Mouse (Mus musculus) hindbrain, embryonic 15.5 days (tissue): ENCODE measurements at regions not wholly inside any gene's neighbourhood (a gene's known extent, or its start where the extent isn't known, plus 50 kb on each side); places are given as distances from the start of the nearest gene placed in this dataset.

Experiments used
- ATAC-seq: fragments of 200-750 bp; cut with Nextera tagmentation; 2 replicates; pipeline ENCODE4 v1.8.0; 2017; ENCODE audit warnings: low read depth, moderate number of reproducible peaks, moderate TSS enrichment; ENCODE audit not compliant: low FRiP score
- H3K27ac ChIP-seq: fragments of 300-500 bp; sonication (generic); replicated peaks from 2 replicates; pipeline ENCODE4 v1.5.1; 2015; ENCODE audit warnings: mild to moderate bottlenecking, inconsistent platforms
- H3K27me3 ChIP-seq: fragments of 300-500 bp; sonication (generic); 2 replicates; pipeline ENCODE4 v1.6.1; 2015; ENCODE audit warnings: control low read depth, inconsistent platforms
- H3K36me3 ChIP-seq: fragments of 300-500 bp; sonication (generic); 2 replicates; pipeline ENCODE4 v1.6.1; 2015; ENCODE audit warnings: control low read depth, inconsistent platforms
- H3K4me1 ChIP-seq: fragments of 300-500 bp; sonication (generic); replicated peaks from 2 replicates; pipeline ENCODE4 v1.6.1; 2015; ENCODE audit warnings: control low read depth, inconsistent platforms
- H3K4me2 ChIP-seq: fragments of 300-500 bp; sonication (generic); 2 replicates; pipeline ENCODE4 v1.6.1; 2015; ENCODE audit warnings: moderate library complexity, mild to moderate bottlenecking, inconsistent platforms
- H3K4me3 ChIP-seq: fragments of 300-500 bp; sonication (generic); 2 replicates; pipeline ENCODE4 v1.5.1; 2015; ENCODE audit warnings: mild to moderate bottlenecking, inconsistent platforms
- H3K9ac ChIP-seq: fragments of 300-500 bp; sonication (generic); 2 replicates; pipeline ENCODE4 v1.6.1; 2015; ENCODE audit warnings: inconsistent platforms
- H3K9me3 ChIP-seq: fragments of 300-500 bp; sonication (generic); 2 replicates; pipeline ENCODE4 v1.6.1; 2016; ENCODE audit warnings: control low read depth, inconsistent platforms
- WGBS: fragments of 180-500 bp; shearing (Covaris S2); methylation state at CpG from one replicate; pipeline ENCODE4 v1.1.7; 2015; 5-methylcytosine and 5-hydroxymethylcytosine counted together

DNA sequence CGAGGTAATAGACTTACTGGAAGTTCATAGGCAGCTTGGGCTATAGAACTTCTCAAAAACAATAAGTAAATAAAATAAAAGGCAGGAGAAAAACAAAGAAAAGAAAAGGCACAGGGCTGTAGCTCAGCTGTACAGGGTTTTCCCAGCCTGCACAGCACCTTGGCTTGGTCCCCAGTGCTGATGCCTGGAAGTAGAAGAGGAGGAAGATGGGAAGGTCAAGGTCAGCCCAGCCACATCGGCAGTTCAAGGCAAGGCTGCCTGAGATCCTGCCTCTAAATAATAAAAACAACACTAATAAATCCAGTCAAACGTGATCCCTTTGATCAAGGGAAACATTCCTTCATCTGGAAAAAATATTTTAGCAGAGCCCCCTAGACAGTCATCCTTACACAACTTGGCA lies 103.1 kb downstream of the Cenpf start:
- no peak overlapping the region for H3K4me2 ChIP-seq
- H3K4me1 ChIP-seq, result no peaks in the 10 kb centered on the region
- no peaks in the 10 kb centered on the region for H3K9me3 ChIP-seq
- H3K27me3 ChIP-seq, result no peaks in the 10 kb centered on the region
- ATAC-seq, result no peak
- H3K27ac ChIP-seq, result no peak overlapping the region
- H3K9ac ChIP-seq, result no peak overlapping the region
- no peaks in the 10 kb centered on the region for H3K36me3 ChIP-seq
- 83% methylated on average over 3 of the region's 3 CpGs for WGBS
- no peak overlapping the region for H3K4me3 ChIP-seq

DNA sequence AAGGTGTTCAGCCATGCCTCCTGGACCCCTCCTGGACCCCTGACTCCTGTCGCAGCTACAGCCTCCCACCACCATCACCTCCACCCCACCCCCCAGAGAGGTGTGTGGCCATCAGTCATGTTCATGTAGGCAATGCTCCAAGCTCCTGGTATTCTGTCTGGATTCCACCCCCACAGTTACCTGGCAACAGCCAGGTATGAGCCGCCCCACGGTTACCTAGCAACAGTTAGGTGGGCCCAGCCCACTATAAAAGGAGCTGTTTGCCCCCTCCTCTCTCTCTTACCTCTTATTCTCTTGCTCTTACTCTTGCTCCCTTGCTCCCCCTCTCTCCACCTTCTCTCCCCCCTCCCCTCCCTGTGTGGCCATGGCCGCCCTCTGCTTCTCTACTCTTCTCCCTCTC lies 106.5 kb downstream of the Cenpf start:
- no peak for ATAC-seq
- H3K27me3 ChIP-seq, result no peaks in the 10 kb centered on the region
- no peaks in the 10 kb centered on the region for H3K36me3 ChIP-seq
- H3K9ac ChIP-seq, result no peak overlapping the region
- no peak overlapping the region for H3K27ac ChIP-seq
- H3K4me3 ChIP-seq, result no peak overlapping the region
- no peak overlapping the region for H3K4me2 ChIP-seq
- 96% methylated on average over 4 of the region's 4 CpGs for WGBS
- no peaks in the 10 kb centered on the region for H3K9me3 ChIP-seq
- H3K4me1 ChIP-seq, result 0 out of 2 replicates have a peak, but pooled peaks cover 4% of the 10 kb centered on the region

DNA sequence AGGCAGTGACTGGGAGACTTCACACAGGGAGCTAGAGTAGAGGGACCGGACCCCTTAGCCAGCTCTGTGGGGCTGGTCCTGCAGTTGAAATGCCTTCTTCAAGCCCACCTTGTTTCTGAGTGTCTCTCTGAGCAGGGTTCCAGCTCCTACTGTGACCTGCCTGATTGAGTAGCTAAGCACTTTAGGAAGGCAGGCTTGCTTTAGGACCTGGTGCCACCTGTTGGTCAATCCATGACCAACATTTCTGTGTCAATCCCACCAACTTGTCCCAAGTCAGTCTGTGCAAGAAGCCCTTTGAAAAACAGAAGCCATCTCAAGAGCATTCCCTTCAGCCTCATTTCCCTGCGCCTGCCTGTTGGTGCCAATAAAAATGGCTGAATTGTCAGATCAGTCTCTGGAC lies 108.5 kb downstream of the Cenpf start:
- Histone ChIP-seq H3K9me3 (no peaks in the 10 kb centered on the region), H3K4me1 (0 out of 2 replicates have a peak, but pooled peaks cover 4% of the 10 kb centered on the region), H3K27ac (no peak overlapping the region), H3K4me3 (no peak overlapping the region), H3K27me3 (no peaks in the 10 kb centered on the region), H3K4me2 (no peak overlapping the region), H3K36me3 (no peaks in the 10 kb centered on the region), H3K9ac (no peak overlapping the region)
- WGBS, result 68% methylated on average over 2 of the region's 2 CpGs
- peak; percentile 42; the same call in 1 of the 2 replicates for ATAC-seq

DNA sequence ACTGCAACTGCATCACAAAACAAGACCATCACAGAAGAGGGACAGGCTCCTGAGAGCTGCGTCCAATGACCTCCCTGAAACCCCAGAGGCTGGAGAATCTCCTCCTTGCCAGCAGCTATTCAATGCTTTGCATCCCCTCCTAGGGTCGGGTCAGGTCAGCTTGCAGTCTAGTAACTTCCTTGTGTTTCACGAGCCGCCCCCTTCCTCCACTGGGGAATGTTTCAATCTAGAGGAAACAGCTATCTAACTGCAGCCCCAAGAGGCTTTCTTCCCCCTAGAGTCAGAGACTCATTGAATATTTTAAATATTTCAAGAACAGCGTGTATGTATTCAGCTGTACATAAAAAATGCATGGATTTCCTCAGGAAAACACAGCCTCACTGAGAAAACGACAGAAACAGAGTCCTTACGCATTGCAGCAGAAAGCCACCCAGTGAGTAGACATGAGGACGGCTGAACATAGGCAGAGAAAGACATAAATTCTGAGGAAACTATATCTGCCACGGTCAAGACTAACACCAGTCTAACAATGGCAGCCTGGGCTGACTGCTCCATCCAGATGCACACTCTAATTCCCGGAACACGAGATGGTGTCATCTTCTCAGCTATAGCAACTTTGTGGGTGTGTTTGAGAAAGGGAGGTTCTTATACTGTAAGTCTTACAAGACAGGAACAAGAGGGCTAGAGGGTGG lies 111.4 kb downstream of the Cenpf start:
- no peaks in the 10 kb centered on the region for H3K27me3 ChIP-seq
- no peaks in the 10 kb centered on the region for H3K36me3 ChIP-seq
- H3K9me3 ChIP-seq, result no peaks in the 10 kb centered on the region
- H3K4me1 ChIP-seq, result 0 out of 2 replicates have a peak, but pooled peaks cover 4% of the 10 kb centered on the region
- WGBS, result 61% methylated on average over 11 of the region's 11 CpGs
- no peak overlapping the region for H3K4me2 ChIP-seq
- H3K9ac ChIP-seq, result no peak overlapping the region
- no peak overlapping the region for H3K4me3 ChIP-seq
- no peak for ATAC-seq
- H3K27ac ChIP-seq, result no peak overlapping the region

DNA sequence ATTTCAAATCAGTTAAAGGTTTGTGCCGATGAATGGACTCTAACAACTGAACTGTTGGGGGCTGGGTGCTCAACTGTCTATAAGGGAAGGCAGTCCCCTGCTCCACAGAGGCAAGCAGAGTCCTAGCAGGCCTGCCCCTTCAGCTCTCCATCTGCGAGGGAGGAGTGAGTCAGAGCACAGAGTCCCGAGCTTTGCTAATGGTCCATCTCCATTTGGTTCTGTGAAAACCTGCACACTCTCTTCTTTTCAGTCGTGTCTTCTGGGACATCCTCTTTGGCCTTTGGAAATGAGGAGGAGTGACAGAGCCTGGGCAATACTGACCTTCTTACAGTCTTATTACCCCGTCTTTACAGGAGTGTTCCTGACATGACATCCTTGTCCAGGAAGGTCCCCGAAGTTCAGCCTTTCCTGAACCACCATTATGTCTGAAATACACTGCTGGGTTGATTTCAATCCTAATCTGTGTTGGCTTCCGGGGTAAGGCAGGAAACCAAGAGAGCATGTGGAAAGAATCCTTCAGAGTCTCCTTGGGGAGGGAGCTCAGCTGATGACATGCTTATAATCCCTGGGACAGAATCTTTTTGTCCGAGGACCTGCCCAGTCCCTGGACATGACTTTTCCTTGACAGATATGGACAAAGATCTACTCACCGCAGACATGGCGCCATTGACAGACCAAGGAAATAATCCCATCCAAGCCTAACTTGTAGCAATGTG lies 112.2 kb downstream of the Cenpf start:
- Histone ChIP-seq H3K4me3 (no peak overlapping the region), H3K27ac (no peak overlapping the region), H3K27me3 (no peaks in the 10 kb centered on the region), H3K4me2 (no peak overlapping the region), H3K36me3 (no peaks in the 10 kb centered on the region), H3K9me3 (no peaks in the 10 kb centered on the region), H3K4me1 (0 out of 2 replicates have a peak, but pooled peaks cover 4% of the 10 kb centered on the region), H3K9ac (no peak overlapping the region)
- 92% methylated on average over 10 of the region's 10 CpGs for WGBS
- ATAC-seq, result no peak

DNA sequence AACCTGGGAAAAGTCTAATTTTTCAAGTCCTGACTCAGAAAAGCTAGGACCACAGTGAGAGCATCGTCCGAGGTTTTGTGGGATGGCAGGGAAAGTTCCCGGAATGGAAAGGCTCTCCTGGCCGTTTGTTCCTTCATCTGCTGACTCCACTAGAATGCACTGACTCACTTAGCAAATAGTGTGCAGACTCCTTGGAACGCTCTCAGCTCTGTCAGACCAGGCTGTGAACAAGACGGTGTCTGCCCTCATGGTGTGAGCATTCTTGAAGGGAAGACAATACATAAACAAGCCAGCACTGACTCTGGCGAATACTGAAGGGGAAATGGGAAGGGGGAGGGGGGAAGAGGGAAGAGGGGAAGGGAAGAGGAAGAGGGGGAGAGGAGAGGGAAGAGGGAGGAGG lies 121.4 kb downstream of the Cenpf start:
- H3K9me3 ChIP-seq, result no peaks in the 10 kb centered on the region
- H3K4me3 ChIP-seq, result no peak overlapping the region
- H3K36me3 ChIP-seq, result no peaks in the 10 kb centered on the region
- H3K27ac ChIP-seq, result no peak overlapping the region
- H3K4me1 ChIP-seq, result no peaks in the 10 kb centered on the region
- WGBS, result 46% methylated on average over 7 of the region's 7 CpGs
- H3K9ac ChIP-seq, result no peak overlapping the region
- H3K27me3 ChIP-seq, result no peaks in the 10 kb centered on the region
- no peak overlapping the region for H3K4me2 ChIP-seq
- no peak for ATAC-seq

DNA sequence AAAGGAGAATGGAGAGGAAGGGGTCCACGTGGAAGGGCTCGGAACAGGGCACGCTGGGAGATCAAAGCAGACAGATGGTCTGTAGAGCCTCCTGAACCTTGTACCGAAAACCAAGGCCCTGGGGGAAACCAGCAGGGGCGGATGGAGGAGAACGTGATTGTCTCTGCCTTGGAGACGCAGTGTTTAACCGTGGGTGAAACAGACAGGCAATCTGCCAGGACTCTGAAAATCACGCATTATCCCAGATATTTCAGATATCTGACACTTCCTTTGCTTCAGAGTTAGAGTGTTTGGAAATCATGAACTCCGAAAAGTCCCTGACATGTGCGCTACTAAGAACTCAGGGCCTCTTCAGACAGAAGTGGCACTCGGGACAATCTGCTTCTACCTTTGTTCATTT lies 126.1 kb downstream of the Cenpf start:
- no peaks in the 10 kb centered on the region for H3K36me3 ChIP-seq
- no peak for ATAC-seq
- H3K4me1 ChIP-seq, result no peaks in the 10 kb centered on the region
- WGBS, result 78% methylated on average over 12 of the region's 12 CpGs
- H3K27me3 ChIP-seq, result no peaks in the 10 kb centered on the region
- H3K27ac ChIP-seq, result no peak overlapping the region
- H3K4me2 ChIP-seq, result no peak overlapping the region
- H3K9me3 ChIP-seq, result no peaks in the 10 kb centered on the region
- no peak overlapping the region for H3K4me3 ChIP-seq
- H3K9ac ChIP-seq, result no peak overlapping the region

DNA sequence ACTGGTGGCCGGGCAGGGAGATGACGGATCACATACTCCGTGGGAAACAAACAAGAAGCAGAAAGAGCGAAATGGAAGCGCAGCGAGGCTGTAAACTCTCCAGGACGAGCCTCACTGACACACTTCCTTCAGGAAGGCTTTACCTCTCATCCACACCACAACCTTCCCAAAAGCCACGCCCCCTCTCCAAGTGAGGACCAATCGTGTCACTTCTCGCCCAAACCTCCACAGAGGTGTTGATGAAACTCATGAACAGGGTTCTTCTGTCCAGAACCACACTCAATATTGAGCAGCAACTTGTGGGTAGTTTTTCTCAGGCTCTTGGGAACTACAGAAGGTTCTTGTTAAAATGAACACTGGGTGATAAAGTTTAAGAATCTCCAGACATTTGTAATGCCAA lies 127.3 kb downstream of the Cenpf start:
- Histone ChIP-seq H3K36me3 (no peaks in the 10 kb centered on the region), H3K27ac (no peak overlapping the region), H3K4me1 (no peaks in the 10 kb centered on the region), H3K27me3 (no peaks in the 10 kb centered on the region), H3K9me3 (no peaks in the 10 kb centered on the region), H3K4me3 (no peak overlapping the region), H3K9ac (no peak overlapping the region), H3K4me2 (no peak overlapping the region)
- WGBS, result 58% methylated on average over 10 of the region's 10 CpGs
- ATAC-seq, result no peak

DNA sequence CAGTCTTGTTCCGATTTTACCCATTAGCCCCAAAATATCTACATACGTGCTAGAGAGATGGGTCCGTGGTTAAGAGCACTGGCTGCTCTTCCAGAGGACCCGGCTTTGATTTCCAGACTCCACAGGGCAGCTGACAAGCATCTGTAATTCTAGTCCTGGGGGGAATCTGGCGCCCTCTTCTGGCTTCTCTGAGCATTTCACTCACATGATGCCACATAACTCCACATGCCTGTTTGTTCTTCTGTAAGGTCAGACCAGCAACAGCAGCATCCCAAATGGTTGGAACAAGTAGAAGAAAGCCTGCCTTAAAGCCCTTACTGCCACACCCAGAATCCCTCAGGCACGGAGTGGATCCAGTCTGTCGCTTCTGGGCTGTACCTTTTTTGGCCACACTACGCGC lies 137.0 kb downstream of the Cenpf start:
- H3K9me3 ChIP-seq, result no peaks in the 10 kb centered on the region
- 88% methylated on average over 9 of the region's 9 CpGs for WGBS
- no peak overlapping the region for H3K27ac ChIP-seq
- no peaks in the 10 kb centered on the region for H3K4me1 ChIP-seq
- H3K9ac ChIP-seq, result no peak overlapping the region
- H3K27me3 ChIP-seq, result no peaks in the 10 kb centered on the region
- no peak overlapping the region for H3K4me2 ChIP-seq
- ATAC-seq, result no peak
- no peak overlapping the region for H3K4me3 ChIP-seq
- H3K36me3 ChIP-seq, result no peaks in the 10 kb centered on the region

DNA sequence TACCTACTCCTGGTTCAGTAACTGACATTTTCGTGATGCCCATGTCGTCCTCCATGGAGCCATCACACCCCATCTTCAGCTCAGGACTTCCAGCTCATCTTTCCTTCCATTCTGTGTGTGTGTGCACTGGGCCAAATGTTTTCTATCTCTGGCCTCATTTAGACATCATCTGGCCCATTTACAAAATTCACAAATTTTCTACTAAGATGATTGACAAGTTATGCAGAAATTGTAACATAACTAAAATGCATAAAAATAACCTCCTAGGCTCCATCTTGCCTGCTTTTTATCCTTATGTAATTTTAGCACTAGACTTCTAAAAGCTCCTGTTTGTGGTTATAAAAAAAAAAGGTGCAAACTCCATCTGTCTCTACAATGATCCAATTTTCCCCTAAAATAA lies 130.8 kb upstream of the Kcnk2 start:
- no peak for ATAC-seq
- Histone ChIP-seq H3K36me3 (no peaks in the 10 kb centered on the region), H3K4me1 (no peaks in the 10 kb centered on the region), H3K9ac (no peak overlapping the region), H3K4me2 (no peak overlapping the region), H3K4me3 (no peak overlapping the region), H3K27me3 (no peaks in the 10 kb centered on the region), H3K27ac (no peak overlapping the region), H3K9me3 (no peaks in the 10 kb centered on the region)
- WGBS, result 87% methylated on average over 2 of the region's 2 CpGs

DNA sequence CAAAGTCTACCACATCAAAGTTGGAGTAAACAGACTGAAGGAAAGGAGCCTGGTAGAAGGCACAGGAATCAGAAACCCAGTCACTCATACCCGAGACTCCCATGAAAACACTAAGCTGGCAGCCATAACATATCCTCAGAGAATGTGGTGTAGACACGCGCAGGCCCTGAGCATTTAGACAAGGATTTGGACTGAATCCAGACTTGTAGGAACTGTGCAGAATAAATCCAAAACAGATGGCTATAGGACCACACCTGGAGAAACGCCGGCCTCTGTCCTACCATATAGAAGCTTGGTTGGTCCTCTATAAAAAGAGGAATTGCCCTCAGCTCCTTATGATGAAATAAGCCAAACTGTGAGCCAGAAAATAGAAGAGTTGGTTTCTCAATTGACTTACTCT lies 124.3 kb upstream of the Kcnk2 start:
- Histone ChIP-seq H3K9ac (no peak overlapping the region), H3K27me3 (no peaks in the 10 kb centered on the region), H3K9me3 (no peaks in the 10 kb centered on the region), H3K4me3 (no peak overlapping the region), H3K4me2 (no peak overlapping the region), H3K27ac (no peak overlapping the region), H3K36me3 (no peaks in the 10 kb centered on the region), H3K4me1 (no peaks in the 10 kb centered on the region)
- 86% methylated on average over 5 of the region's 5 CpGs for WGBS
- ATAC-seq, result no peak

DNA sequence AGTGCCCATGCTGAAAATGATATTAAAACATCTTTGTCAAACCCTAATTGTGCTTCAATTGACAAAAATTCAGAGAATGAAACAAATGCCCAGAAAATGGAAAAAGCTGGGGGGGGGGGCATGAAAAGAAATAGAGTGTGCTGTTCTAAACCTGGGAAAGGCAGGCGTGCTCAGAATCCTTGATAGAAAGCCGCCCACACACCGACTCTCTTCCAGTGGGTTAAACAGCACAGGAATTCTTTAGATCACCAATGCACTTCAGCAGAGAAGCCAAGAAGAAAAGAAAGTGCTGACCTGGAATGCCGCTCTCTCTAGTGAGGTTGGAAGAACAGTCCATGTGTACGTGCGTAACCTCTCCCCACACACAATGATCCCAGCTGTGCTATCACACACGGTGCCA lies 113.4 kb upstream of the Kcnk2 start:
- no peak overlapping the region for H3K9ac ChIP-seq
- H3K4me2 ChIP-seq, result no peak overlapping the region
- no peaks in the 10 kb centered on the region for H3K4me1 ChIP-seq
- 83% methylated on average over 7 of the region's 7 CpGs for WGBS
- no peak overlapping the region for H3K27ac ChIP-seq
- H3K9me3 ChIP-seq, result no peaks in the 10 kb centered on the region
- no peaks in the 10 kb centered on the region for H3K36me3 ChIP-seq
- H3K27me3 ChIP-seq, result no peaks in the 10 kb centered on the region
- H3K4me3 ChIP-seq, result no peak overlapping the region
- ATAC-seq, result no peak
